Mouse (Mus musculus): Measurements from ENCODE around the gene Phf2.

Phf2 gene

DNA sequence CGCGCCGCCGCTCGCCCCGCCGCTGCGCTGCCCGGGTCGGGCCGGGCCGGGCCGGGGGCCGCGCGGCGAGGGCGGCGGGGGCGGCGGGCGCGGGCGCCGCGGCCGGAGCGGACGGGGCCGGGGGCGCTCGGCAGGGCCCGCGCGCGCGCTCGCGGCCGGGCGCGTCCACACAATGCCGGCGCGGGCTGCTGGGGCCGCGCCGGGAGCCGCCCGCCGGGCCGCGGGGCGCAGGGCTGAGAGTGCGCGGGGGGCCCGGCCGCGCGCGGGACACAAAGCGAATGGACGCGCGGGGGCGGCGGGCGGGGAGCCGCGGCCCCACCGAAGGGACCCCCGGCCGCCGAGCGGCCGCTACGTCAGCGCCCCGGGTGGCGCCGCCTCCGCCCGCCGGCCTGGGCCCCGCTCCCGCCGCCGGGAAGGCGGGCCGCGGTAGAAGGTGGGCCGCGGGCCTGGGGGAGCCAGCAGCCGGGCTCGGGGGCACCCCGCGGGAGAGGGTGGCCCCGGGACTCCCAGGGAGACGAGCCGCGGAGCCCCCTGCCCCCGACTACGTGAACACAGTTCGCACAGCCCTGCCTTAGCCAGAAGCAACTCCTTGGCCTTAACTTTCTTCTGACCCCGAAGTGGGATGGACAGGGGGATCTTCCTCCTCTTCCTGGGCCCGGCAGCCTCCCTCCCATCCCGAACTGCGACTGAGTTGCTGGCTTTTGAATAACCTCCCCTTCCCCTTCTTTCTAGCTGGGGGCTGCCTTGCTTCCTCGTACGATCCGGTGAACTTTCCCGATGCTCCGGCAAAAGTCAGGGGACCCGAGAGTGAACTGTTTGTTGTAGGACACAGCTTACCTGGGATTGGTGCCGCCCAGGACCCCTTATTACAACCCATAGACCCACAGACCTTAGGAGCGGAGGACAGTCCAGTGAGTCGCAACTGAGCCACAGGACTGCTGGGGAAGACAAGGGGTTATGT is at the start of gene Phf2:
TSS of gene Phf2 (minus strand) at position 349 of the 961 bp plus-strand sequence.
- no peak for DNase-seq (ENCODE audit: low read depth, low spot score)

- DNase-seq (ENCODE audit: low read depth, low spot score) = no peak
Observed at GRCm38 (mm10) chr13:48919756-48920415, 49.0 kb upstream of the Phf2 start.

DNA sequence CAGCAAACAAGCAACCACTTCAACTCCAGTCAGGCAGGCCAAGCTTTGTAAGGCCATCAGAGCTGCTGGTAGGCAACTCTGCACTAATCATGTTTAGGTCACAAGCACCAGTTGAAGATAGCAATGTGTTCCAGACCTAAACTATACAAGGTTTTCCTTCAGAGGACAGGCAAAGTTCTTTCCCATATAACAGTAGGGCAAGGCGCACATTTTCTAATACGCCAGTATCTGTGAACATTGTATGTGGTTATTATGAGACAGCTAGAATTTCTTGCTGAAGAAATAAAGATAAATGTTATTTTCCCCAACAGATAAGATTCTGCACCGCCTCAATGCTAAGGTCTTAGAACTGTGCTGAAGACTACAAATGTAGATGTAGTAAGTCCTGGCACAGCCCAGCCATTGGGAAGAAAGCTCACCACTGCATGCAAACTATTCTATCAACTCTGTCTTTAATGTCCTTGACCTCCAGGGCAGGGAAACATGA is 46.2 kb upstream of the Phf2 start:
- no peak for DNase-seq (ENCODE audit: low read depth, low spot score)

DNA sequence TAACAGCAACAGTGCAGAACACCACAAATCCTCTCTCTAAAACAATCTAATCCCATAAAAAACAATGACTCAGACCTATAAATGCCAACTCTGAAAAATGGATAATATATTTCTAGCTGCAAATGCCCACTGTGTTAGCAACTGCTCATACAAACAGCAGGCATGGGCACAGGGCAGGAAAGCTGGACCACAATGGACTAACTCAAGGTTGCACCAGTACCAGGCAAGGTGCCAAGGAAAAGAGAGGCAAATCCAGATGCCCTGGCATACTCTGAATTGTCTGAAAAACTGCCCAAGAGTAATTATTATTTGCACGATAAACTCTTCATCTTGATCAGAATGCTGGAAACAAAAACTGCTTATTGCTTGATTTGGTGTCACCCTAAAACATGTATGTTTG is 42.8 kb upstream of the Phf2 start:
- DNase-seq (ENCODE audit: low read depth, low spot score) = no peak

GRCm38 (mm10) chr13:48913141-48913540 is 42.2 kb upstream of the Phf2 start:
- no peak for DNase-seq (ENCODE audit: low read depth, low spot score)

DNA sequence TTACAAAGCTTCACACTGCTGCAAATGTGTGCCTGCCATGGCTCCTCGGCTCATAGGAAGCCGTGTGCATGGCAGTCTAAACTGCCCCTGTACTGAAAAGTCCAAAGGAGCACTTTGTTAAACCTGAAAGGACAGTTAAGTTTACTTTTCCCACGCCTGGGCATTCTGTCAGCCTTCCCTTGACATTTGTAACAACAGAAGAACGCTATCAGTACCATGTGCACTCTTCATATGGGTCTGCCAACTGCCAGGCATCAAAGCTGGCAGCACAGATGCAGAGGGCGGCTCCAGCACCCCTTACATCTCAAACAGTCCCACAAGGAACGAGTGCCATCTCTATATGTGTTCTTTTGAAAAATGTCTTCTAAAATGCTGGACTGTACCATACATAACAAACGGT is 40.5 kb upstream of the Phf2 start:
- no peak for DNase-seq (ENCODE audit: low read depth, low spot score)

GRCm38 (mm10) chr13:48905458-48905857 is 34.5 kb upstream of the Phf2 start:
- no peak for DNase-seq (ENCODE audit: low read depth, low spot score)

DNA sequence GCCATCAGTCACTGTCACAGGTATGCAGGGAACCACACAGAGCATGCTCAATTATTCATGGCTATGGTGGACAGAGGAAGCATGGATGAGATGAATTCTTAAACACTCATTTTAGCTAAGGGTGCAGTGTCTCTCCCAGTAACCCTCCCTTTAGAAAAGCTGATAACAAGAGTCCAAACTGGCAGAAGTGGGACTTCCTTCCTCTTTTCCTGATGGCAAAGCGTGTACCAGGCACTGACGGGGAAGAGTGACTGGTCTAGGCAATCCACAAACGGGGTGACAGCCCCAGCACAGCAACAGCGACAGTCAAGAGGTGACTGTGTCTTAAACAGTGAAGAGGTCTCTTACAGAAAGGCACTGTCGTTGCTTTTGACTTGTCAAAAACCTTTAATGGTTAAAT is 24.5 kb upstream of the Phf2 start:
- no peak for DNase-seq (ENCODE audit: low read depth, low spot score)

DNA sequence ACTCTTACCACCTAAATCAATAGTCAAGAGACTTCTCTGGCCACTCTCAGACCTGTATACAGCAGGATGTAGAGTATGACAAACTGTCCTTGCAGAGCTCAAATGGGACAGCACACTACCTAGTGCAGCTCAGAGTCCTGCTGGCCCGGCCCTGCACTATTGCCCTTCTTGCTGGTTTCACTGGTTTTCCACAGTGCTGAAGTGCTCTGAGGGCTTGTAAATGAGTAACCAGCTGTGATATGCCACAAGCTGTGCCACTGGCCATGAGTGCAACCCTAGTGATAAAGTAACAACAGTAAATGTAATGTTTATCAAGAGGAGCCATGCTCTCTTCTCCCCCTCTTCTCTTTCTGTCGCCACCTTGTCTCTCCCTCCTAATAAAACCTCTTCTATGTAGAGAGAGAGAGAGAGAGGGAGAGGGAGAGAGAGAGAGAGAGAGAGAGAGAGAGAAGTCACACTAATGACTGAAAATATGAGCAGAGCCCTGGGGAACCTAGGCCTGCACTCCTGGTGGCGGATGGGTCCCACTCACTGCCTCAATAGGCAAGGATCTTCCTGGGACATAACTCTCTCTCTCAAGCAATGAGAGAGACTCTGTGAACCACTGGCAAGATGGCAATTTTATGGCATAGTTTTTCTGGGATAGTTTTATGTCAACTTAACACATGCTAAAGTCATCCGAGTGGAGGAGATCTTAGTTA is 19.5 kb upstream of the Phf2 start:
- no peak for DNase-seq (ENCODE audit: low read depth, low spot score)

DNA sequence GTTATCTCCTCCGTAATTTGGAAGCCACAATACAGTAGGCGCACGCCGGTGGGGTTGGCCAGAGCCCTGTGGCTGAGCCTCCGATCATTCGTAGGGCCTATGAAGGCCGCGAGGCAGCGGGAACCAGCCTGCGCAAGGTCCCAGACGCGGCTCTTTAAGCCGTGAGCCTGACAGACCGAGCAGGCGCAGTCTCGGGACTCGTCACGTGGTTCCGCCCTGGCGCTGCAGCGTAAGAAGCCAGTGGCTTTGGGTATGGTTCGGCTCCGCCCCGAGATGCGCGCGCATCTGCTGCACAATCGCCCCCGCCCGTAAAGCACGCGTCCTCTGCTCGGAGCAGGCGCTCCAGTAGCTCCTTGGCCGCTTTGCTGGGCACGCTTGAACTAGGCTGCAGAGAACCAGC is 7.6 kb upstream of the Phf2 start:
- DNase-seq (ENCODE audit: low read depth, low spot score) = peak; percentile 97

DNA sequence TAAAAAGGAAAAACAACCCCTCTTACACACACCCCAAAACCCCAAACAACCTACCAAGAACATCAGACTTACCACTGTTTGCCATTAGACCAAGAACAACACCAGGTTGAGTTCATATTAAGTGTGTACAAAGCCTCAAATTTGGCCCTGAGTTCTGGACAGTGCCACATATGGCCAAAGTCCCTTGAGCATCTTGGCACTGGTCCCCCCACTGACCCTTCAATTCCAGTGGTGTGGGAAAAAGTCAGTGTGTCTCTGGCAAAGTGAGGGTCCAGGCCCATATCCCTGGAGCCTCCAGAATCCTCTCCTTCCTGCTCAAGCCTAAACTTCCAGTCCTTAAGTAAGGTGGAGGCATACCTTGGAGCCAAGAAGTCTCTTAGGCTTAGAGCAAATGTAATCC is 6.9 kb upstream of the Phf2 start:
- no peak for DNase-seq (ENCODE audit: low read depth, low spot score)

DNA sequence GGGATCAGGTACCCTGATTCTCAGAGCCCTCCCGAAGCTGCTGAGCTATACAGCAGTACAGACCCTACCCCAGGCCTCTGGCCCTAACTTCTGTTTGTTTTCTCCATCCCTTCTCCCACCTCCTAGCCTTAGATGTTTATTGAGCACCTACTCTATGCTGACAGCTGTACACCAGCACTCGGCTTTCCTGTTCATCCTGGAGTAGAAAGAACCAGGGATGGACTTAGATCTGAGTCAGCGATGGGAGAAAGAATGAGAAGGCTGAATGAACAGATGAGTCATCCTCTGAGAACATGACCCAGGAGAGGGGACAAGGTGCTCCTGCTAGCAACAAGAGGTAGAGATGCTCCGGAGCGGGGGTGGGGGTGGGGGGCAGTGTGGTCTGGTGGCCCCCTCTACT is 1.8 kb upstream of the Phf2 start:
- no peak for DNase-seq (ENCODE audit: low read depth, low spot score)

DNA sequence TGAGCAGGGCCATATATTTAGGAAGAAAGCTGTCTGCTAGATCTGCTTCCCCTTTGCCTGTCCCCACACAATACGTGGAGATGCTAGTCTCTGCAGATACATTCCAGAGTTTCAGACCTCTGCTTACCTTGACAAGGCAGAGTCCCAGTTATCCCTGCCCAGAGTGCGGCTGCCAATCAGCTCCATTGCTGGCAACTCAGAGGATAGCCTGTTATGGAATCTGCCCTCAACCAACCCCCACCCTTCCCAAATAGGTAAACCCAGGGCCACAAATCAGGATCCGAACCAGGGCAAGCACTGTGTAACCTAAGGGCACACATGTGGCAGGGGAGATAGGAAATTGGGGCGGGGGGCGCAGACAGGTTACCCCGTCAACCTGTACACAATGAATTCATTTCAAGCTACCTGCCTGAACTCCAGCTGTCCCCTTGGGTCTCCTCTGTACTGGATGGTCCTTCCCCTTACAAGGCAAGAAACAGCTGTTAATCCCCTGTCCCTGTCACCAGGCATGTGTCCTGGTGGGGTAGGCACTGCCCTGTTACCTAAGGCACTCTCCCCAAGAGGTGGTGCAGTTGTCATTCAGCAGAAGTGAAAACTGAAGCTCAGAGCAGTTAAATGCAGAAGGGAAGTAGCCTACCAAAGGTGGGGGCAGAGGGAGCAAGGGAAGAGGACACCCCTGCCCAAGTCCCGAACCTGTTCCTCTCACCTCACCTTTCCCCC is 1.1 kb upstream of the Phf2 start:
- DNase-seq (ENCODE audit: low read depth, low spot score) = no peak

DNA sequence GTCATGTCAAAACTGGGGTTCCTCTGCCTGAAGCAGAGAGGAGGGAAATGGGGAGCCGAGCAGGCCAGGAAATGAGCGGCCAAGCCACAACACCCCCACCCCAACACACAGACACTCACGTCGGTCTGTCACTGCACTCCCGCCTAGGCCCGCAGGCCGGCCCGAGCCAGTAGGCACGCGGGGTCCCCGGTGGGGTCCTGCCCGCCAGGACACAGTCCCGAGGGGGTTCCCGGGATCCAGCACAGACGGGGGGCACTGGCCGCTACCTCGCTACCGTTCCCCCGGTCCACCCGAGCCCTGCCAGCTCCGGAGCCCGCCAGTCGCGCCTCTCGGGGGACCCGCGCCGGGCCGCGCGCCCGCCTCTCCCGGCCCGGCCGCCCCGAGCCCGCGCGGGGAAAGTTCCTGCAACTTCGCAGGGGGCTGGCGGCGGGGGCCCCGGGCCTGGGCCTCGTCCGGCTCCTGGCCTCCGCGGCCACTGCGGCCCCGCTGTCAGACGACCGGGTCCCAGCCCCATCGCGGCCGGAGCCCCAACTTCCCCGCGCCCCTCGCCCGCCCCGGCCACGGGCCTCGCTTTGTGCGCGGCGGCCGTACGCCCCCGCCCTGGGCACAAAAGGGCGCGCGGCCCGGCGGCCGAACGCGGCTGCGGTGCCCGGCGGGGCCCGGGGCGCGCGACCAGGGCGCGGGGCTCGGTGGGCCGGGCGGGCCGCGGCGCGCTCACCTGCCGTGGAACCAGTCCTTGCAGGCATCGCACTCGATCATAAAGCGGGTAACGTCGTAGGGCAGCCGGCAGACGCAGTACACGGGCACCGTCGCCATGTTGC is 759 bp downstream of the Phf2 start:
- DNase-seq (ENCODE audit: low read depth, low spot score) = no peak

DNA sequence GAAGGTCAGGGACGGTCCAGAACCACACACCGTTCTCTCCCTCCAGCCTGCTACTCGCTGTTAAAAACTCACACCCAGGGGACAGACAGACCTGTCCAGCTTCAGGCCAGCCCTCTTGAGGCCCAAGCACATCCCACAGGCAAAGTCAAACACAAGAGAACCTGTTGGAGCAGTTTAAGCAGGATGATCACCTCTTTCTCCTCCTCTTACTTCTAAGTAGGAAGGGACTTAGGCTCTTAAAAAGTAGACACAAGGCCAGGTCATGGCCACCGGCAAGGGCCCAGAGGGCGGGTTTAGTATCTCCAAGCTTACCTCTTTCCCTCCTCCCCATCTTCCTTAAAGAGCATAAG is 1.3 kb downstream of the Phf2 start:
- no peak for DNase-seq (ENCODE audit: low read depth, low spot score)

DNA sequence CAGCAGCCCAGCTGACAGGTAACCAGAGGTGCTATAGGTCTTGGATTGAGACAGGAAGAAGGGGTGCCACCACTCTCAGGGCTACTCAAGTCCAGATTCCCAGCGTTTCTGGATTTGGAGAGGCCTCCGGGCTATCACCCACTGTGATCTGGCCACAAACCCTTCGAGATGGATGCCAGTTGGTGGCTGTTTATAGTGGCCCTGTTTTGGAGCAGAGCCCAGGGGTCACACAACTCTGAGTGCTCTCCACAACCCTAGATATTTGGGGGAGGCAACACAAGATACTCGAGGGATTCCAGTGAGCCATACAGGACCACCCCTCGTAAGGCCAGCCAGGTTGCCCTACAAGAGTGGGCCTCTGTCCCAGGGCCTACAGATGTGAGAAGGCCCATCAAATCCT is 1.8 kb downstream of the Phf2 start:
- no peak for DNase-seq (ENCODE audit: low read depth, low spot score)

- no peak for DNase-seq (ENCODE audit: low read depth, low spot score)
Observed at GRCm38 (mm10) chr13:48864673-48865356, 6.1 kb downstream of the Phf2 start.

DNA sequence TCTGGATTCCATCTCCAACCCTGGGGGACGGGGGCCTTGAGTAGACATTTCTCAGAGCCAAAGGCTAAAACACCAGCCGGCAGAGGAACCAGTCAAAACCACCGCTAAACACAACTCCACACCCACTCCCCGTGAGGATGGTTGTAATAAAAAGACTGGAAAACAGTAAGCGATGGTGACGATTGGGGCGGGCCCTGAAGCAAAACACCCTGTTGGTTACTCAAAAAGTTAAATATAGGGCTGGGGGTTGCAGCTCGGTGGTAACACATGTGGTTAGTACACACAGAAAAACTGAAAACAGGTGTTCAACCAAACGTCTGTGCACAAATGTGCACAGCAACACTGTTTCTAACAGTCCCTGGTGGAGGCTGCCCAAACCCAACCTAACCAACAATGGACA is 7.4 kb downstream of the Phf2 start:
- DNase-seq (ENCODE audit: low read depth, low spot score) = no peak

- DNase-seq (ENCODE audit: low read depth, low spot score) = no peak
Observed at GRCm38 (mm10) chr13:48861913-48862312, 9.0 kb downstream of the Phf2 start.

DNA sequence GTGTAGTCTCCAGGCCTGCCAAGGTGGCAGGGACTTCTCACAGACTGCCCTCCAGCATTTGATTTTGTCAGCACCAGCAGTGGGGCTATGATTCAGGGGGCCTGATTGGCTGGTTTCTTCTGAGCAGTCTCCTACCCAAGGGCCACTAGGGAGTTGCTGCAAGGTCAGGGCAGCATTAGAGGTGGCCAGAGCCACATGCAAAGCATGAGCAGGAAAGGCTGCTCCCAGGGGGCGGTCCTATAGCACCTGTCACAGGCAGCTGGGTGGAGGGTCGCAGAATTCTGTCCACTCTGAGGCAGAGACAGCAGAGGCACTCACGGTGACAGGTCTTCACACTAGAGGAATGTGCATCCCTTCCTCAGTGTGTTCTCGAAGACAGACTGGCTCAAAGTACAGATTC is 12.1 kb downstream of the Phf2 start:
- no peak for DNase-seq (ENCODE audit: low read depth, low spot score)

Data from telencephalon, adult 2 months (tissue).